Mouse (Mus musculus): ENCODE data around the gene Rnpc3.
"Not testable (repeated sequence)": the region's sequence is repeated elsewhere in the genome, so short reads cannot be mapped to it uniquely, and the experiment has no call there.

The Rnpc3 gene

GRCm38 (mm10) chr3:113629606-113630359 lies at the start of gene Rnpc3:
Gene Rnpc3, minus strand, starts transcription at chr3:113630149.
- in situ Hi-C loops (cut with MboI, MseI): no loop called here

GRCm38 (mm10) chr3:113656940-113657339 lies 27.0 kb upstream of the Rnpc3 start:
- in situ Hi-C loops (cut with MboI, MseI): no loop called here

GRCm38 (mm10) chr3:113654335-113654734 lies 24.4 kb upstream of the Rnpc3 start:
- in situ Hi-C loops (cut with MboI, MseI): no loop called here

GRCm38 (mm10) chr3:113651386-113651785 lies 21.4 kb upstream of the Rnpc3 start:
- in situ Hi-C loops (cut with MboI, MseI): not testable (repeated sequence)

GRCm38 (mm10) chr3:113639545-113639944 lies 9.6 kb upstream of the Rnpc3 start:
- in situ Hi-C loops (cut with MboI, MseI): no loop called here

- in situ Hi-C loops (cut with MboI, MseI): no loop called here
Measured at GRCm38 (mm10) chr3:113634220-113634619, 4.3 kb upstream of the Rnpc3 start.

- in situ Hi-C loops (cut with MboI, MseI): no loop called here
Measured at GRCm38 (mm10) chr3:113631611-113632010, 1.7 kb upstream of the Rnpc3 start.

- in situ Hi-C loops (cut with MboI, MseI): no loop called here
Measured at GRCm38 (mm10) chr3:113630564-113630963, 615 bp upstream of the Rnpc3 start.

- in situ Hi-C loops (cut with MboI, MseI): no loop called here
Measured at GRCm38 (mm10) chr3:113606599-113606998, 23.4 kb downstream of the Rnpc3 start, which contains the start of gene Amy1. Gene Amy1, minus strand, starts transcription at chr3:113606699.

GRCm38 (mm10) chr3:113590844-113591243 lies 39.1 kb downstream of the Rnpc3 start:
- in situ Hi-C loops (cut with MboI, MseI): no loop called here

- in situ Hi-C loops (cut with MboI, MseI): loop anchor here (25.0 kb wide), 2 partner anchors 237 to 1912 kb away; no protein-coding TSS in a partner anchor
Measured at GRCm38 (mm10) chr3:113574578-113574977, 55.4 kb downstream of the Rnpc3 start.

GRCm38 (mm10) chr3:113574138-113574537 lies 55.8 kb downstream of the Rnpc3 start:
- in situ Hi-C loops (cut with MboI, MseI): loop anchor here (25.0 kb wide), 2 partner anchors 237 to 1912 kb away; no protein-coding TSS in a partner anchor

- in situ Hi-C loops (cut with MboI, MseI): loop anchor here (25.0 kb wide), 2 partner anchors 235 to 1910 kb away; no protein-coding TSS in a partner anchor
Measured at GRCm38 (mm10) chr3:113572158-113572557, 57.8 kb downstream of the Rnpc3 start.
